9 mouse cellular contexts compared by ENCODE assay signal in the genomic region with DNA sequence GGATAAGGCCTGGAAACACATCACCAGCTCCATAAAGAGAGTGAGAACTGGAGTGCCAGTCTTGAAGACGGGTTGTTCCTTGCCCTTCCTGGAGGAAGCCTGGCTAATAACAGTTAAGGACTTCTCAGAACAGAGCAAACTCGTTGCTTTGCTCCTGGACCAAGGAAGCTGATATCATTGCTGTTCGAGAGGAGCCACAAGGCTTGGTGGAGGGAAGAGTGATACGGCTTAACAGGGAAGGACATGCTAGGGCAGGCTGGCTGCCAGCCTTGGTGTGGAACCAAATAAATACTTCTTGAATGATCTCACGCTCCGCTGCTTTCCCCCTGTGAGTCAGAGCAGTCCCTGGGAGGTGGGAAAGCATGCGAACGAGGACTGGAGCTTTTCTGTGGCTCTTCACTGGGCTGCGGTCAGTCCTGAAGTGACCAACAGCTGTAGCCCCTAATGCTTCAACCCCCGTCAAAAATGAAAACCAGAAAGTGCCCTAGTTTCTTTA. TPM values are rescaled to one million over a fixed set of nuclear protein-coding genes. Genes with fewer than 3 reads are reported as not detected.
DNase-seq lines count a peak whose midpoint lies in the region; ATAC-seq and TF ChIP-seq lines count a peak whose summit lies in the region.
"Had no signal": no experiment of that assay in that cellular context is flagged by ENCODE, and none has a peak within 500 bp of the region (broad histone marks: within the 10 kb centered on the region; RNA-seq: fewer than 3 reads in every experiment).

No protein-coding gene starts in this region.

- no peaks in the 10 kb centered on the region for H3K9me3 ChIP-seq in embryonic facial prominence, embryonic 10.5 days
- H3K9me3 ChIP-seq in heart, postnatal 0 days (replicated peaks; ENCODE audit: control insufficient read depth, low read length), result no peaks in the 10 kb centered on the region
- no peaks in the 10 kb centered on the region for H3K9me3 ChIP-seq in limb, embryonic 14.5 days (ENCODE audit: control insufficient read depth, low read length)
- H3K9me3 ChIP-seq in stomach, embryonic 14.5 days (ENCODE audit: control insufficient read depth, low read depth, low read length), result no peaks in the 10 kb centered on the region
- H3K9me3 ChIP-seq: midbrain, embryonic 12.5 days had no signal

- DNase-seq in 3134 (ENCODE audit: extremely low read depth, insufficient read length, low spot score) (peak; percentile 78), NIH3T3 (ENCODE audit: low read depth) (peak; percentile 99)
- DNase-seq in embryonic facial prominence, embryonic 10.5 days (ENCODE audit: low spot score), result peak; percentile 27
- peak; percentile 95 for DNase-seq in heart, postnatal 0 days (ENCODE audit: low spot score)
- peak; percentile 66 for DNase-seq in limb, embryonic 14.5 days (ENCODE audit: low spot score)
- no peak for DNase-seq in frontal cortex, postnatal 10 days (ENCODE audit: low spot score in 2 of 2)
- DNase-seq in left cerebral cortex, adult 8-10 months (ENCODE audit: low spot score in 2 of 2), result no peak

- H3K36me3 ChIP-seq in embryonic facial prominence, embryonic 10.5 days (replicated peaks), result peaks cover 30% of the 10 kb centered on the region
- no peaks in the 10 kb centered on the region for H3K36me3 ChIP-seq in heart, postnatal 0 days (replicated peaks; ENCODE audit: control insufficient read depth, insufficient read depth, low read length)
- peaks cover 3% of the 10 kb centered on the region for H3K36me3 ChIP-seq in limb, embryonic 14.5 days (ENCODE audit: control insufficient read depth, insufficient read depth, low read length)
- peaks cover 2% of the 10 kb centered on the region; the same call in 1 of the 2 replicates for H3K36me3 ChIP-seq in stomach, embryonic 14.5 days (ENCODE audit: control insufficient read depth, insufficient read depth, low read length)
- H3K36me3 ChIP-seq: midbrain, embryonic 12.5 days had no signal

- ATAC-seq in heart, postnatal 0 days (ENCODE audit: insufficient read depth, low read depth), result peak; percentile 82
- ATAC-seq in limb, embryonic 14.5 days (ENCODE audit: low FRiP score, low read depth), result no peak
- ATAC-seq in stomach, embryonic 14.5 days (ENCODE audit: insufficient number of reproducible peaks, insufficient read depth, low FRiP score, low read depth), result no peak

- H3K4me1 ChIP-seq in embryonic facial prominence, embryonic 10.5 days, result peaks cover 16% of the 10 kb centered on the region
- H3K4me1 ChIP-seq in heart, postnatal 0 days (ENCODE audit: control insufficient read depth, insufficient read depth), result peaks cover 72% of the 10 kb centered on the region
- H3K4me1 ChIP-seq in limb, embryonic 14.5 days (ENCODE audit: control insufficient read depth, insufficient read depth, low read length), result peaks cover 4% of the 10 kb centered on the region
- no peaks in the 10 kb centered on the region for H3K4me1 ChIP-seq in stomach, embryonic 14.5 days (ENCODE audit: control insufficient read depth, insufficient read depth, low read length)
- H3K4me1 ChIP-seq: midbrain, embryonic 12.5 days had no signal

- no peak for TF ChIP-seq POLR2A in limb, embryonic 14.5 days (IDR thresholded peaks at IDR 0.05; ENCODE audit: borderline replicate concordance, extremely low read depth, insufficient read depth, insufficient read length)

- H3K4me2 ChIP-seq in heart, postnatal 0 days (ENCODE audit: low read depth, low read length), result no peak overlapping the region
- H3K4me2 ChIP-seq in limb, embryonic 14.5 days (replicated peaks; ENCODE audit: low read depth, low read length, severe bottlenecking), result no peak overlapping the region
- H3K4me2 ChIP-seq in stomach, embryonic 14.5 days (replicated peaks; ENCODE audit: low read depth, low read length), result no peak overlapping the region
- H3K4me2 ChIP-seq: midbrain, embryonic 12.5 days had no signal

- H3K9ac ChIP-seq in heart, postnatal 0 days (replicated peaks; ENCODE audit: low read depth, low read length), result no peak overlapping the region
- no peak overlapping the region for H3K9ac ChIP-seq in limb, embryonic 14.5 days (ENCODE audit: low read depth, low read length, severe bottlenecking)
- no peak overlapping the region for H3K9ac ChIP-seq in stomach, embryonic 14.5 days (replicated peaks; ENCODE audit: low read depth, low read length)
- H3K9ac ChIP-seq: midbrain, embryonic 12.5 days had no signal

- no peak overlapping the region for H3K4me3 ChIP-seq in embryonic facial prominence, embryonic 10.5 days
- no peak overlapping the region for H3K4me3 ChIP-seq in heart, postnatal 0 days (ENCODE audit: low read depth, low read length)
- H3K4me3 ChIP-seq in limb, embryonic 14.5 days (replicated peaks; ENCODE audit: low read length), result no peak overlapping the region
- no peak overlapping the region for H3K4me3 ChIP-seq in stomach, embryonic 14.5 days (ENCODE audit: low read depth, low read length)
- H3K4me3 ChIP-seq: midbrain, embryonic 12.5 days had no signal

- H3K27ac ChIP-seq in embryonic facial prominence, embryonic 10.5 days (replicated peaks), result no peak overlapping the region
- H3K27ac ChIP-seq in heart, postnatal 0 days (ENCODE audit: low read depth), result peak overlapping the region; percentile 94
- H3K27ac ChIP-seq in limb, embryonic 14.5 days (replicated peaks; ENCODE audit: low read depth, low read length), result peak overlapping the region; percentile 9; the same call in 1 of the 2 replicates
- peak overlapping the region; percentile 40; the same call in 1 of the 2 replicates for H3K27ac ChIP-seq in stomach, embryonic 14.5 days (ENCODE audit: low read length)
- H3K27ac ChIP-seq: midbrain, embryonic 12.5 days had no signal

- TF ChIP-seq CTCF in heart, postnatal 0 days (IDR thresholded peaks at IDR 0.05; ENCODE audit: low read depth), result no peak

- no peaks in the 10 kb centered on the region for H3K27me3 ChIP-seq in embryonic facial prominence, embryonic 10.5 days (replicated peaks; ENCODE audit: low read depth, poor library complexity, severe bottlenecking)
- no peaks in the 10 kb centered on the region for H3K27me3 ChIP-seq in heart, postnatal 0 days (ENCODE audit: control insufficient read depth, insufficient read depth, low read length)
- H3K27me3 ChIP-seq in limb, embryonic 14.5 days (ENCODE audit: control insufficient read depth, insufficient read depth, low read length), result no peaks in the 10 kb centered on the region
- no peaks in the 10 kb centered on the region for H3K27me3 ChIP-seq in stomach, embryonic 14.5 days (ENCODE audit: control insufficient read depth, insufficient read depth, low read length)
- H3K27me3 ChIP-seq: midbrain, embryonic 12.5 days had no signal

- WGBS in embryonic facial prominence, embryonic 10.5 days, result 77% methylated on average over 10 of the region's 10 CpGs
- 13% methylated on average over 10 of the region's 10 CpGs for WGBS in heart, postnatal 0 days
- 63% methylated on average over 10 of the region's 10 CpGs for WGBS in limb, embryonic 14.5 days
- WGBS in stomach, embryonic 14.5 days, result 62% methylated on average over 10 of the region's 10 CpGs

- no peak for TF ChIP-seq EP300 in heart, postnatal 0 days (IDR thresholded peaks at IDR 0.05; ENCODE audit: low read depth)

RNA-seq across cellular contexts. Expression of a gene that starts 21.8 kb away (rescaled TPM):
- polyA plus RNA-seq in embryonic facial prominence, embryonic 10.5 days (2016; fragmentation: Nextera tagmentation; extraction: Ambion mirVana), result 34.5 and 34.8 TPM in 2 replicates
- total RNA-seq in heart, postnatal 0 days (2014; rRNA removed; ENCODE audit: low replicate concordance), result 9.9 and 15.8 TPM in 2 replicates
- polyA plus RNA-seq in heart, postnatal 0 days (2015; fragmentation: Nextera tagmentation; extraction: Ambion mirVana), result 11.3 and 12.6 TPM in 2 replicates
- polyA plus RNA-seq in limb, embryonic 14.5 days (2012; rRNA removed), result 29.9 and 39.7 TPM in 2 replicates
- polyA plus RNA-seq in limb, embryonic 14.5 days (2014; fragmentation: Nextera tagmentation; extraction: Ambion mirVana), result 19.2 and 21.5 TPM in 2 replicates
- polyA plus RNA-seq in stomach, embryonic 14.5 days (2014; fragmentation: Nextera tagmentation; extraction: Ambion mirVana), result 11.0 and 11.6 TPM in 2 replicates
- 10 to 100 TPM; 87.8 to 95.6 (median 94.6) TPM for total RNA-seq in left cerebral cortex, adult 8-10 months (2022)

RNA-seq across cellular contexts. Expression of a gene that starts 39.2 kb away (rescaled TPM):
- polyA plus RNA-seq in embryonic facial prominence, embryonic 10.5 days (2016; fragmentation: Nextera tagmentation; extraction: Ambion mirVana), result 16.2 and 16.5 TPM in 2 replicates
- 10.8 and 14.8 TPM in 2 replicates for total RNA-seq in heart, postnatal 0 days (2014; rRNA removed; ENCODE audit: low replicate concordance)
- polyA plus RNA-seq in heart, postnatal 0 days (2015; fragmentation: Nextera tagmentation; extraction: Ambion mirVana), result 3.6 and 3.7 TPM in 2 replicates
- 16.2 and 22.4 TPM in 2 replicates for polyA plus RNA-seq in limb, embryonic 14.5 days (2012; rRNA removed)
- polyA plus RNA-seq in limb, embryonic 14.5 days (2014; fragmentation: Nextera tagmentation; extraction: Ambion mirVana), result 10.4 and 10.6 TPM in 2 replicates
- 8.2 and 9.0 TPM in 2 replicates for polyA plus RNA-seq in stomach, embryonic 14.5 days (2014; fragmentation: Nextera tagmentation; extraction: Ambion mirVana)
- 10 to 100 TPM; 16.7 to 20.2 (median 19.4) TPM for total RNA-seq in left cerebral cortex, adult 8-10 months (2022)

RNA-seq across cellular contexts. Expression of a gene that starts 56.1 kb away (rescaled TPM):
- 23.7 and 26.3 TPM in 2 replicates for polyA plus RNA-seq in embryonic facial prominence, embryonic 10.5 days (2016; fragmentation: Nextera tagmentation; extraction: Ambion mirVana)
- total RNA-seq in heart, postnatal 0 days (2014; rRNA removed; ENCODE audit: low replicate concordance), result 19.8 and 28.4 TPM in 2 replicates
- 5.6 and 6.0 TPM in 2 replicates for polyA plus RNA-seq in heart, postnatal 0 days (2015; fragmentation: Nextera tagmentation; extraction: Ambion mirVana)
- polyA plus RNA-seq in limb, embryonic 14.5 days (2012; rRNA removed), result 55.6 and 57.8 TPM in 2 replicates
- polyA plus RNA-seq in limb, embryonic 14.5 days (2014; fragmentation: Nextera tagmentation; extraction: Ambion mirVana), result 18.0 and 19.5 TPM in 2 replicates
- 18.4 and 18.8 TPM in 2 replicates for polyA plus RNA-seq in stomach, embryonic 14.5 days (2014; fragmentation: Nextera tagmentation; extraction: Ambion mirVana)
- 10 to 100 TPM; 24.6 to 27.5 (median 26.4) TPM for total RNA-seq in left cerebral cortex, adult 8-10 months (2022)

Comparison
In these comparisons a context has a peak if more than half of its experiments do, and no peak if none do; other contexts are left out.
1. DNase-seq: peak in 3134 (single experiment), NIH3T3 (single experiment), embryonic facial prominence, embryonic 10.5 days (single experiment), heart, postnatal 0 days (single experiment) and limb, embryonic 14.5 days (single experiment); none in frontal cortex, postnatal 10 days (0 of 2) and left cerebral cortex, adult 8-10 months (0 of 2).